Mouse (Mus musculus) neural tube, embryonic 11.5 days (tissue): ENCODE results near the gene Rapgef3. TPM values are rescaled to one million over a fixed set of nuclear protein-coding genes. Genes with fewer than 3 reads are reported as not detected.

Experiments used
- ATAC-seq: fragments of 200-750 bp; cut with Nextera tagmentation; 2 replicates; pipeline ENCODE4 v1.8.0; 2017; ENCODE audit warnings: moderate number of reproducible peaks, mild to moderate bottlenecking, moderate TSS enrichment, moderate library complexity; ENCODE audit not compliant: insufficient read depth, low FRiP score, low TSS enrichment
- DNase-seq: peaks from one replicate; pipeline ENCODE4 v3.0.0-alpha.2; 2015; ENCODE audit warnings: low spot score
- H3K27ac ChIP-seq: fragments of 300-500 bp; sonication (generic); 2 replicates; pipeline ENCODE4 v1.5.1; 2014; ENCODE audit warnings: low read depth, mild to moderate bottlenecking, low read length
- H3K27me3 ChIP-seq: fragments of 300-500 bp; sonication (generic); 2 replicates; pipeline ENCODE4 v1.6.1; 2014; ENCODE audit warnings: mild to moderate bottlenecking, low read length, mixed read lengths; ENCODE audit not compliant: control insufficient read depth, insufficient read depth
- H3K36me3 ChIP-seq: fragments of 300-500 bp; sonication (generic); 2 replicates; pipeline ENCODE4 v1.6.1; 2014; ENCODE audit warnings: mild to moderate bottlenecking, low read length, moderate library complexity, mixed read lengths; ENCODE audit not compliant: control insufficient read depth, insufficient read depth
- H3K4me1 ChIP-seq: fragments of 300-500 bp; sonication (generic); 2 replicates; pipeline ENCODE4 v1.6.1; 2014; ENCODE audit warnings: low read length, mixed read lengths; ENCODE audit not compliant: control insufficient read depth, insufficient read depth
- H3K4me2 ChIP-seq: fragments of 300-500 bp; sonication (generic); 2 replicates; pipeline ENCODE4 v1.6.1; 2014; ENCODE audit warnings: low read depth, mild to moderate bottlenecking, moderate library complexity
- H3K4me3 ChIP-seq: fragments of 300-500 bp; sonication (generic); 2 replicates; pipeline ENCODE4 v1.5.1; 2014; ENCODE audit warnings: low read depth, low read length
- H3K9ac ChIP-seq: fragments of 300-500 bp; sonication (generic); 2 replicates; pipeline ENCODE4 v1.6.1; 2014; ENCODE audit warnings: mild to moderate bottlenecking, low read length
- H3K9me3 ChIP-seq: fragments of 300-500 bp; sonication (generic); 2 replicates; pipeline ENCODE4 v1.6.1; 2016; ENCODE audit warnings: low read length; ENCODE audit not compliant: control insufficient read depth
- whole genome bisulfite sequencing: fragments of 180-500 bp; shearing (Covaris S2); extraction: QIAGEN DNeasy Blood & Tissue Kit; methylation state at CpG from one replicate; pipeline ENCODE4 v1.1.7; 2014; 5-methylcytosine and 5-hydroxymethylcytosine counted together
- polyA plus RNA-seq: library from polyadenylated mRNA; unstranded; fragments of >200 nt; fragmentation: Nextera tagmentation; extraction: Ambion mirVana; gene quantifications from 2 replicates; pipeline ENCODE4 v1.2.1, GENCODE M21; 2014

Rapgef3 gene
- polyA plus RNA-seq, 1 experiment from 2014 or later, result 6.0 TPM

GRCm38 (mm10) chr15:97781961-97782748 lies 14.4 kb upstream of the Rapgef3 start:
- Histone ChIP-seq H3K27ac (no peak overlapping the region), H3K4me3 (peak overlapping the region; percentile 15; the same call in 1 of the 2 replicates), H3K9me3 (no peaks in the 10 kb centered on the region), H3K9ac (no peak overlapping the region), H3K27me3 (no peaks in the 10 kb centered on the region), H3K36me3 (no peaks in the 10 kb centered on the region), H3K4me2 (peak overlapping the region; percentile 31), H3K4me1 (peaks cover 9% of the 10 kb centered on the region; the same call in 1 of the 2 replicates)
- WGBS, result 7% methylated on average over 24 of the region's 24 CpGs
- DNase-seq (peak; percentile 52), ATAC-seq (no peak)

- no peaks in the 10 kb centered on the region for H3K36me3 ChIP-seq
- H3K27me3 ChIP-seq, result no peaks in the 10 kb centered on the region
- DNase-seq (no peak), ATAC-seq (no peak)
- no peaks in the 10 kb centered on the region for H3K9me3 ChIP-seq
- H3K9ac ChIP-seq, result no peak overlapping the region
- WGBS, result 75% methylated on average over 12 of the region's 12 CpGs
- no peak overlapping the region for H3K4me2 ChIP-seq
- no peak overlapping the region for H3K4me3 ChIP-seq
- no peak overlapping the region for H3K27ac ChIP-seq
- peaks cover 9% of the 10 kb centered on the region; the same call in 1 of the 2 replicates for H3K4me1 ChIP-seq
Measured at GRCm38 (mm10) chr15:97780611-97781031, 12.8 kb upstream of the Rapgef3 start.

- no peak overlapping the region for H3K9ac ChIP-seq
- no peaks in the 10 kb centered on the region for H3K36me3 ChIP-seq
- DNase-seq (no peak), ATAC-seq (no peak)
- H3K27me3 ChIP-seq, result no peaks in the 10 kb centered on the region
- H3K27ac ChIP-seq, result no peak overlapping the region
- no peak overlapping the region for H3K4me2 ChIP-seq
- 73% methylated on average over 1 of the region's 1 CpGs for WGBS
- H3K9me3 ChIP-seq, result no peaks in the 10 kb centered on the region
- peaks cover 7% of the 10 kb centered on the region; the same call in 1 of the 2 replicates for H3K4me1 ChIP-seq
- no peak overlapping the region for H3K4me3 ChIP-seq
Measured at GRCm38 (mm10) chr15:97779576-97779975, 11.8 kb upstream of the Rapgef3 start.

GRCm38 (mm10) chr15:97778311-97779098 lies 10.7 kb upstream of the Rapgef3 start, which contains the start of gene Slc48a1:
Gene Slc48a1 (plus strand): TSS chr15:97778520.
- no peak within 1 kb of the TSS for H3K9ac ChIP-seq

GRCm38 (mm10) chr15:97776919-97777318 lies 9.1 kb upstream of the Rapgef3 start:
- ATAC-seq (no peak), DNase-seq (no peak)
- no peak overlapping the region for H3K27ac ChIP-seq
- H3K4me3 ChIP-seq, result no peak overlapping the region
- no peaks in the 10 kb centered on the region for H3K36me3 ChIP-seq
- H3K9ac ChIP-seq, result no peak overlapping the region
- H3K4me1 ChIP-seq, result no peaks in the 10 kb centered on the region
- 77% methylated on average over 6 of the region's 6 CpGs for WGBS
- no peaks in the 10 kb centered on the region for H3K27me3 ChIP-seq
- H3K9me3 ChIP-seq, result no peaks in the 10 kb centered on the region
- H3K4me2 ChIP-seq, result no peak overlapping the region

More at GRCm38 (mm10) chr15:97778311-97779098, 10.7 kb upstream of the Rapgef3 start, which contains the start of gene Slc48a1:
- no peaks in the 10 kb centered on the region for H3K27me3 ChIP-seq
- H3K4me2 ChIP-seq, result no peak within 1 kb of the TSS
- H3K27ac ChIP-seq, result no peak within 1 kb of the TSS
- H3K4me1 ChIP-seq, result peaks cover 7% of the 10 kb centered on the region; the same call in 1 of the 2 replicates
- no peaks in the 10 kb centered on the region for H3K36me3 ChIP-seq
- WGBS, result 75% methylated on average over 8 of the region's 8 CpGs
- ATAC-seq (no peak), DNase-seq (no peak)
- H3K4me3 ChIP-seq, result no peak within 1 kb of the TSS
- H3K9me3 ChIP-seq, result no peaks in the 10 kb centered on the region

- WGBS, result 7% methylated on average over 8 of the region's 8 CpGs
Measured at GRCm38 (mm10) chr15:97776514-97776913, 8.7 kb upstream of the Rapgef3 start.

GRCm38 (mm10) chr15:97773961-97774370 lies 6.2 kb upstream of the Rapgef3 start:
- 81% methylated on average over 5 of the region's 5 CpGs for WGBS
- Histone ChIP-seq H3K27ac (no peak overlapping the region; the same call in 1 of the 2 replicates), H3K4me2 (no peak overlapping the region), H3K36me3 (no peaks in the 10 kb centered on the region), H3K9ac (no peak overlapping the region), H3K4me3 (no peak overlapping the region), H3K9me3 (no peaks in the 10 kb centered on the region), H3K27me3 (0 out of 2 replicates have a peak, but pooled peaks cover 2% of the 10 kb centered on the region), H3K4me1 (no peaks in the 10 kb centered on the region)
- no peak for ATAC-seq
- no peak for DNase-seq

More at GRCm38 (mm10) chr15:97776514-97776913, 8.7 kb upstream of the Rapgef3 start:
- no peaks in the 10 kb centered on the region for H3K9me3 ChIP-seq
- no peak overlapping the region for H3K4me3 ChIP-seq
- H3K36me3 ChIP-seq, result no peaks in the 10 kb centered on the region
- no peaks in the 10 kb centered on the region for H3K27me3 ChIP-seq
- no peak overlapping the region for H3K9ac ChIP-seq
- ATAC-seq (peak; percentile 27; the same call in 1 of the 2 replicates), DNase-seq (peak; percentile 63)
- no peak overlapping the region for H3K4me2 ChIP-seq
- H3K27ac ChIP-seq, result no peak overlapping the region
- no peaks in the 10 kb centered on the region for H3K4me1 ChIP-seq

- H3K4me2 ChIP-seq, result no peak overlapping the region
- no peaks in the 10 kb centered on the region for H3K36me3 ChIP-seq
- no peak overlapping the region for H3K4me3 ChIP-seq
- peak; percentile 51 for DNase-seq
- WGBS, result 40% methylated on average over 5 of the region's 5 CpGs
- no peak overlapping the region for H3K27ac ChIP-seq
- H3K4me1 ChIP-seq, result 0 out of 2 replicates have a peak, but pooled peaks cover under 1% of the 10 kb centered on the region
- ATAC-seq, result no peak
- 0 out of 2 replicates have a peak, but pooled peaks cover 2% of the 10 kb centered on the region for H3K27me3 ChIP-seq
- no peak overlapping the region for H3K9ac ChIP-seq
- H3K9me3 ChIP-seq, result no peaks in the 10 kb centered on the region
Measured at GRCm38 (mm10) chr15:97773108-97773507, 5.3 kb upstream of the Rapgef3 start.
